Mouse (Mus musculus) bone marrow macrophage, adult 2 months (primary cell): ENCODE data around the gene Psmd7.

Experiments used
- CTCF ChIP-seq: IDR thresholded peaks from 2 replicates; pipeline ENCODE4 v1.5.1; 2012; ENCODE audit warnings: low read depth, mild to moderate bottlenecking, low read length, moderate library complexity
- POLR2A ChIP-seq: IDR thresholded peaks from 2 replicates; pipeline ENCODE4 v1.6.1; 2012; ENCODE audit warnings: mild to moderate bottlenecking, low read depth, low read length, borderline replicate concordance

- TF ChIP-seq CTCF = no peak
- no peak for TF ChIP-seq POLR2A
Measured at GRCm38 (mm10) chr8:107540623-107541022, 47.6 kb downstream of the Psmd7 start.
